Mouse (Mus musculus) lung, embryonic 14.5 days (tissue): ENCODE results near the gene Zkscan1. TPM values are rescaled to one million over a fixed set of nuclear protein-coding genes. Genes with fewer than 3 reads are reported as not detected.

Experiments
- ATAC-seq: fragments of 200-750 bp; cut with Nextera tagmentation; 2 replicates; pipeline ENCODE4 v1.8.0; 2017; ENCODE audit warnings: mild to moderate bottlenecking, moderate TSS enrichment, moderate library complexity; ENCODE audit not compliant: insufficient read depth
- DNase-seq: peaks from one replicate; pipeline ENCODE4 v3.0.0-alpha.2; 2015
- H3K27ac ChIP-seq: fragments of 300-500 bp; sonication (generic); 2 replicates; pipeline ENCODE4 v1.5.1; 2014; ENCODE audit warnings: low read depth, mild to moderate bottlenecking, moderate library complexity
- H3K27me3 ChIP-seq: fragments of 300-500 bp; sonication (generic); 2 replicates; pipeline ENCODE4 v1.6.1; 2014; ENCODE audit warnings: low read length, control low read depth; ENCODE audit not compliant: insufficient read depth
- H3K36me3 ChIP-seq: fragments of 300-500 bp; sonication (generic); 2 replicates; pipeline ENCODE4 v1.6.1; 2014; ENCODE audit warnings: control low read depth; ENCODE audit not compliant: insufficient read depth
- H3K4me1 ChIP-seq: fragments of 300-500 bp; sonication (generic); 2 replicates; pipeline ENCODE4 v1.6.1; 2014; ENCODE audit warnings: antibody characterized with exemption, control low read depth; ENCODE audit not compliant: insufficient read depth
- H3K4me2 ChIP-seq: fragments of 300-500 bp; sonication (generic); 2 replicates; pipeline ENCODE4 v1.6.1; 2014; ENCODE audit warnings: mild to moderate bottlenecking
- H3K4me3 ChIP-seq: fragments of 300-500 bp; sonication (generic); 2 replicates; pipeline ENCODE4 v1.5.1; 2014; ENCODE audit warnings: low read depth, low read length
- H3K9ac ChIP-seq: fragments of 300-500 bp; sonication (generic); 2 replicates; pipeline ENCODE4 v1.6.1; 2014
- H3K9me3 ChIP-seq: fragments of 300-500 bp; sonication (generic); 2 replicates; pipeline ENCODE4 v1.6.1; 2016; ENCODE audit warnings: low read depth, low read length, control low read depth
- CTCF ChIP-seq: IDR thresholded peaks from 2 replicates; pipeline ENCODE4 v1.5.1; 2016; ENCODE audit warnings: antibody characterized with exemption, low read depth
- WGBS: fragments of 180-500 bp; shearing (Covaris S2); extraction: QIAGEN DNeasy Blood & Tissue Kit; methylation state at CpG from one replicate; pipeline ENCODE4 v1.1.7; 2014; 5-methylcytosine and 5-hydroxymethylcytosine counted together
- polyA plus RNA-seq: library from polyadenylated mRNA; unstranded; fragments of >200 nt; fragmentation: Nextera tagmentation; extraction: Ambion mirVana; gene quantifications from 2 replicates; pipeline ENCODE4 v1.2.1, GENCODE M21; 2014

The Zkscan1 gene
- polyA plus RNA-seq, 1 experiment from 2014 or later = 24.5 TPM

DNA sequence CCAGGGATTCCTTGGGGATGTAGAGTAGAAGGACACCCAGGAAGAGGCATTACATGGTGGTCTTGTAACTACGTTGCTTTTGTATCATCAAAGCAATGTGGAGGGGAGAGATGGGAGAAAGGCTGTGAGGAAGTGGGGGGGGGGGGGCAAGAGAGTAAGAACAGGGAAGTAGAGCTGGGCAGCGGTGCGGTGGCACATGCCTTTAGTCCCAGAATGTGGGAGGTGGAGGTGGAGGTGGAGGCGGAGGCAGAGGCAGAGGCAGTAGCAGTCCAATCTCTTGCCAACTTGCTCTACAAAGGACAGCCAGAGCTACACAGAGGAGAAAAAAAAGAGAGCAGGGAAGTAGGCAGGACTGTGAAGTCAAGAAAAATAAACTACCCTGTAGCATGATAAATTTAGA lies 53.7 kb downstream of the Zkscan1 start:
- WGBS = 55% methylated on average over 4 of the region's 4 CpGs

DNA sequence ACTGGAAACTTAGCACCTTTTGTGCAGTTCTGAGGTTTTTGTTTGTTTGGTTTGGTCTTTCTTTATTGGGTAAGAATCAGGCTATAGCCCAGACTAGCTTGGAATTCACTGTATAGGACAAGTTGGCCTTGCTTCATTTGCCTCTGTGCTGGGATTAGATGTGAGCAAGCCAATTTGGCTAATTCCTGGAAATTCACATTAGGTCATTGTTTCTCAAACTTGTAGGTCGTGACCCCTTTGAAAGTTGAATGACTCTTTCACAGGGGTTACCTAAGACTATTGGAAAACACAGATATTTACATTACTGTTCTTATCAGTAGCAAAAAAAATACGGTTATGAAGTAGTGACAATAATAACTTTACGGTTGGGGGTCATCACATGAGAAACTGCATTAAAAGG lies 69.5 kb downstream of the Zkscan1 start:
- no peak for ATAC-seq
- H3K4me2 ChIP-seq = peak overlapping the region; percentile 66
- H3K36me3 ChIP-seq = peaks cover 28% of the 10 kb centered on the region
- no peaks in the 10 kb centered on the region for H3K4me1 ChIP-seq
- no peaks in the 10 kb centered on the region for H3K27me3 ChIP-seq
- H3K9ac ChIP-seq = 0 out of 2 replicates have a peak overlapping the region, but pooled peaks have one; percentile 81
- 59% methylated on average over 3 of the region's 3 CpGs for WGBS
- no peak for DNase-seq
- H3K4me3 ChIP-seq = peak overlapping the region; percentile 73
- TF ChIP-seq CTCF = no peak
- H3K9me3 ChIP-seq = no peaks in the 10 kb centered on the region
- H3K27ac ChIP-seq = no peak overlapping the region

More for the DNA sequence above, 53.7 kb downstream of the Zkscan1 start:
- Histone ChIP-seq H3K27ac (no peak overlapping the region), H3K27me3 (no peaks in the 10 kb centered on the region), H3K9ac (no peak overlapping the region), H3K36me3 (peaks cover 26% of the 10 kb centered on the region), H3K9me3 (no peaks in the 10 kb centered on the region), H3K4me1 (no peaks in the 10 kb centered on the region), H3K4me2 (no peak overlapping the region), H3K4me3 (no peak overlapping the region)
- no peak for ATAC-seq
- no peak for DNase-seq
- no peak for TF ChIP-seq CTCF

DNA sequence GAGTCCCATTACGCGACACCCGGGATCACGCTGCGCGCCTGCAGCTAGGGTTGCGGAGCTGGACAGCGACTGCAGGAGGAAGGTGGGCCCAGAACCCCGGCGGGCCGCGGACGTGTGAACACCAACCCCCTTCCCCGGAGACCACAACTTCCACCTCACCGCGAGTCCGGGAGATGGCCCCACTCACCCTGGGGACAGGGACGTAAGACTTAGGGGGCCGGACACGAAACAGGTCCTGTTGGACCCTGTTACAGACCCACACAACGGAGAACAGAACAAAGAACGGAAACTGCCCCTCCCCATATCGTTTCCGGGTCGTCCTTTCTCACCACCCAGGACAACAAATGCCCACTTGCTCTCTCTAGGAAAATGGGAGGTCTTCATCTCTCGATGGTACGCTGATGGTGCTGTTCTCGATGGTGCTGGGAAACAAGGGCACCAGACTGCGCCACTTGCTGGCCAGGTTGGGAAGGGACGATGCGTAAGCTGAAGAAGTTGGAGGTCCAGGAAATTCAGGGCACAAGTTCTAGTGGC lies 70.6 kb downstream of the Zkscan1 start, which contains the start of gene Zfp113:
Gene Zfp113 (minus strand): TSS at position 302 of the 534 bp plus-strand sequence.
- ATAC-seq (peak; percentile 97), DNase-seq (peak; percentile 97)
- under 1% methylated on average over 31 of the region's 31 CpGs for WGBS
- Histone ChIP-seq H3K4me3 (peak within 1 kb of the TSS; percentile 73), H3K9me3 (no peaks in the 10 kb centered on the region), H3K9ac (peak within 1 kb of the TSS; percentile 81), H3K36me3 (peaks cover 24% of the 10 kb centered on the region), H3K27ac (peak within 1 kb of the TSS; percentile 88), H3K4me2 (peak within 1 kb of the TSS; percentile 66), H3K27me3 (no peaks in the 10 kb centered on the region), H3K4me1 (no peaks in the 10 kb centered on the region)
- TF ChIP-seq CTCF = peak; percentile 88

Other genes starting within 250 kb of the Zkscan1 start
- gene Pilra, start 248.8 kb upstream of the Zkscan1 start, polyA plus RNA-seq = 2.2 and 3.0 TPM in 2 replicates
- gene Pilrb1, start 227.0 kb upstream of the Zkscan1 start, polyA plus RNA-seq = 0.41 and 1.1 TPM in 2 replicates
- gene Pilrb2, start 213.3 kb upstream of the Zkscan1 start, polyA plus RNA-seq = 0.37 and 0.83 TPM in 2 replicates
- 0.21 and 0.28 TPM in 2 replicates for gene Cyp3a13, start 163.5 kb upstream of the Zkscan1 start, polyA plus RNA-seq
- gene Gjc3, start 122.0 kb upstream of the Zkscan1 start, polyA plus RNA-seq = 0.18 TPM in 1 of 2 replicates, not detected in the other
- not detected in 2 replicates for gene Azgp1, start 103.6 kb upstream of the Zkscan1 start, polyA plus RNA-seq
- not detected in 2 replicates for gene Smok3a, start 63.8 kb upstream of the Zkscan1 start, polyA plus RNA-seq
- gene Smok3b, start 63.7 kb upstream of the Zkscan1 start, polyA plus RNA-seq = not detected in 2 replicates
- not detected in 2 replicates for gene Smok3c, start 31.9 kb upstream of the Zkscan1 start, polyA plus RNA-seq
- 63.0 and 64.9 TPM in 2 replicates for gene Zscan21, start 31.8 kb downstream of the Zkscan1 start, polyA plus RNA-seq
- 16.6 and 18.1 TPM in 2 replicates for gene Zfp113, start 70.7 kb downstream of the Zkscan1 start, polyA plus RNA-seq
- 256 and 259 TPM in 2 replicates for gene Cops6, start 76.0 kb downstream of the Zkscan1 start, polyA plus RNA-seq
- gene Ap4m1, start 86.9 kb downstream of the Zkscan1 start, polyA plus RNA-seq = 19.2 and 20.6 TPM in 2 replicates
- 225 and 233 TPM in 2 replicates for gene Mcm7, start 87.3 kb downstream of the Zkscan1 start, polyA plus RNA-seq
- gene Taf6, start 102.4 kb downstream of the Zkscan1 start, polyA plus RNA-seq = 95.6 and 97.6 TPM in 2 replicates
- 55.5 and 59.0 TPM in 2 replicates for gene Cnpy4, start 102.4 kb downstream of the Zkscan1 start, polyA plus RNA-seq
- gene Mblac1, start 109.2 kb downstream of the Zkscan1 start, polyA plus RNA-seq = 7.3 and 7.9 TPM in 2 replicates
- not detected in 2 replicates for gene Nxpe5, start 140.8 kb downstream of the Zkscan1 start, polyA plus RNA-seq
- gene Lamtor4, start 170.4 kb downstream of the Zkscan1 start, polyA plus RNA-seq = 44.2 and 46.0 TPM in 2 replicates
- gene BC037034, start 178.9 kb downstream of the Zkscan1 start, polyA plus RNA-seq = 5.5 and 6.6 TPM in 2 replicates
- gene Gal3st4, start 187.8 kb downstream of the Zkscan1 start, polyA plus RNA-seq = 0.78 and 1.6 TPM in 2 replicates
- gene Gm43720, start 194.9 kb downstream of the Zkscan1 start, polyA plus RNA-seq = 0.12 TPM in 1 of 2 replicates, not detected in the other
- 4.3 and 4.7 TPM in 2 replicates for gene Gpc2, start 194.9 kb downstream of the Zkscan1 start, polyA plus RNA-seq
- 4.3 and 6.3 TPM in 2 replicates for gene Stag3, start 195.2 kb downstream of the Zkscan1 start, polyA plus RNA-seq